Mouse (Mus musculus) hindbrain, embryonic 16.5 days (tissue): ENCODE data around the gene Tpo. TPM values are rescaled to one million over a fixed set of nuclear protein-coding genes. Genes with fewer than 3 reads are reported as not detected.

Experiments
- ATAC-seq: fragments of 200-750 bp; cut with Nextera tagmentation; 2 replicates; pipeline ENCODE4 v1.8.0; 2017; ENCODE audit warnings: moderate TSS enrichment, moderate library complexity
- H3K27ac ChIP-seq: fragments of 300-500 bp; sonication (generic); 2 replicates; pipeline ENCODE4 v1.5.1; 2014; ENCODE audit warnings: low read depth, mild to moderate bottlenecking, control low read depth, low read length, moderate library complexity
- H3K27me3 ChIP-seq: fragments of 300-500 bp; sonication (generic); replicated peaks from 2 replicates; pipeline ENCODE4 v1.6.1; 2014; ENCODE audit warnings: low read length; ENCODE audit not compliant: control insufficient read depth, insufficient read depth
- H3K36me3 ChIP-seq: fragments of 300-500 bp; sonication (generic); 2 replicates; pipeline ENCODE4 v1.6.1; 2014; ENCODE audit warnings: mild to moderate bottlenecking, low read length, moderate library complexity, mixed read lengths; ENCODE audit not compliant: control insufficient read depth, insufficient read depth
- H3K4me1 ChIP-seq: fragments of 300-500 bp; sonication (generic); 2 replicates; pipeline ENCODE4 v1.6.1; 2014; ENCODE audit warnings: low read depth, low read length; ENCODE audit not compliant: control insufficient read depth, insufficient read depth
- H3K4me2 ChIP-seq: fragments of 300-500 bp; sonication (generic); 2 replicates; pipeline ENCODE4 v1.6.1; 2014; ENCODE audit warnings: mild to moderate bottlenecking, low read length, control low read depth, moderate library complexity
- H3K4me3 ChIP-seq: fragments of 300-500 bp; sonication (generic); 2 replicates; pipeline ENCODE4 v1.5.1; 2014; ENCODE audit warnings: mild to moderate bottlenecking, low read length, control low read depth, moderate library complexity
- H3K9ac ChIP-seq: fragments of 300-500 bp; sonication (generic); 2 replicates; pipeline ENCODE4 v1.6.1; 2014; ENCODE audit warnings: low read depth, mild to moderate bottlenecking, control low read depth, low read length, moderate library complexity
- H3K9me3 ChIP-seq: fragments of 300-500 bp; sonication (generic); 2 replicates; pipeline ENCODE4 v1.6.1; 2014; ENCODE audit warnings: mild to moderate bottlenecking, low read length, moderate library complexity; ENCODE audit not compliant: control insufficient read depth
- WGBS: fragments of 180-500 bp; shearing (Covaris S2); extraction: QIAGEN DNeasy Blood & Tissue Kit; methylation state at CpG from one replicate; pipeline ENCODE4 v1.1.7; 2014; 5-methylcytosine and 5-hydroxymethylcytosine counted together
- polyA plus RNA-seq: library from polyadenylated mRNA; unstranded; fragments of >200 nt; fragmentation: Nextera tagmentation; extraction: Ambion mirVana; gene quantifications from 2 replicates; pipeline ENCODE4 v1.2.1, GENCODE M21; 2015

The Tpo gene
- polyA plus RNA-seq, 1 experiment from 2014 or later: 0.15 TPM

DNA sequence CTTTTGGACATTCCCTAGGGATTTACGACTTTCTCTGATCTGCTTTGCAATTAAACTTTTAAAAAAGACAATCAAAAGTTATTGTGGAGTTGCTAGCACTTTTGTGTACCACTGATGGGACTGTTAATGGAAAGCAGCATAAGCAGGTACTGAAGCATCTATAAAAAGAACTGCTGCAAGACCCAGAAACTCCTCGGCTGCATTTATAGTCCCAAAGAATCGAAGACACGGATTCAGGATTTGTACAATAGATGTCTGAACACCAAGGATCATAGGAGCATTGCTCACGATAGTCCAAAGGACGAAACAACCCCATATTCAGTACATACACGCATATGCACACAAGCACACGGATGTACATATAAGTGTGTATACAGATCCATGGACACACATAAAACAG, 27.4 kb upstream of the Tpo start:
- Histone ChIP-seq H3K27ac (no peak overlapping the region), H3K9me3 (no peaks in the 10 kb centered on the region), H3K4me1 (no peaks in the 10 kb centered on the region), H3K36me3 (no peaks in the 10 kb centered on the region), H3K4me2 (no peak overlapping the region), H3K27me3 (no peaks in the 10 kb centered on the region), H3K9ac (no peak overlapping the region), H3K4me3 (no peak overlapping the region)
- no peak for ATAC-seq
- WGBS: 87% methylated on average over 8 of the region's 8 CpGs

- Histone ChIP-seq H3K9me3 (no peaks in the 10 kb centered on the region), H3K27ac (no peak overlapping the region), H3K9ac (no peak overlapping the region), H3K4me1 (peaks cover 3% of the 10 kb centered on the region), H3K36me3 (no peaks in the 10 kb centered on the region), H3K27me3 (no peaks in the 10 kb centered on the region), H3K4me3 (no peak overlapping the region), H3K4me2 (no peak overlapping the region)
- WGBS: 44% methylated on average over 7 of the region's 7 CpGs
- peak; percentile 73 for ATAC-seq
These were observed 21.8 kb upstream of the Tpo start for GRCm38 (mm10) chr12:30154079-30154673.

DNA sequence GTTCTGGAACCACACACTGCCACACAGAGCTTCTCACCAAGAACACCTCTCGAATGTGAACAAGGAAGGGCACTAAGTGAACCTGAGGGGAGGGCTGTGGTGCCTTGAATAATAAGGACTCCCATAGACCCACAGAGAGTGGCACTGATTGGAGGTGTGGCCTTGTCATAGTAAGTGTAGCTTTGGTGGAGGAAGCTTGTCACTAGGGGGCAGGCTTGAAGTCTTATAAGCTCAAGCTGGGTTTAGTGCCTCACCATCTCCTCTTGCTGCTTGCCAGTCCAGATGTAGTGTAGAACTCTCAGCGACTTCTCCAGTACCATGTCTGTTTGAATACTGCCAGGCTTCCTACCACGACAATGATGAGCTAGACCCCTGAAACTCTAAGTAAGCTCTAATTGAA, 9.7 kb upstream of the Tpo start:
- H3K36me3 ChIP-seq: no peaks in the 10 kb centered on the region
- H3K9ac ChIP-seq: no peak overlapping the region
- no peak overlapping the region for H3K4me3 ChIP-seq
- no peaks in the 10 kb centered on the region for H3K9me3 ChIP-seq
- no peak overlapping the region for H3K27ac ChIP-seq
- WGBS: 68% methylated on average over 3 of the region's 3 CpGs
- no peaks in the 10 kb centered on the region for H3K4me1 ChIP-seq
- no peaks in the 10 kb centered on the region for H3K27me3 ChIP-seq
- no peak for ATAC-seq
- H3K4me2 ChIP-seq: no peak overlapping the region

GRCm38 (mm10) chr12:30129411-30129716, 3.1 kb downstream of the Tpo start:
- Histone ChIP-seq H3K9ac (0 out of 2 replicates have a peak overlapping the region, but pooled peaks have one; percentile 16), H3K27me3 (no peaks in the 10 kb centered on the region), H3K9me3 (no peaks in the 10 kb centered on the region), H3K36me3 (no peaks in the 10 kb centered on the region), H3K4me1 (peaks cover 3% of the 10 kb centered on the region), H3K4me3 (no peak overlapping the region), H3K4me2 (peak overlapping the region; percentile 10; the same call in 1 of the 2 replicates), H3K27ac (no peak overlapping the region)
- peak; percentile 53 for ATAC-seq
- 49% methylated on average over 6 of the region's 6 CpGs for WGBS

DNA sequence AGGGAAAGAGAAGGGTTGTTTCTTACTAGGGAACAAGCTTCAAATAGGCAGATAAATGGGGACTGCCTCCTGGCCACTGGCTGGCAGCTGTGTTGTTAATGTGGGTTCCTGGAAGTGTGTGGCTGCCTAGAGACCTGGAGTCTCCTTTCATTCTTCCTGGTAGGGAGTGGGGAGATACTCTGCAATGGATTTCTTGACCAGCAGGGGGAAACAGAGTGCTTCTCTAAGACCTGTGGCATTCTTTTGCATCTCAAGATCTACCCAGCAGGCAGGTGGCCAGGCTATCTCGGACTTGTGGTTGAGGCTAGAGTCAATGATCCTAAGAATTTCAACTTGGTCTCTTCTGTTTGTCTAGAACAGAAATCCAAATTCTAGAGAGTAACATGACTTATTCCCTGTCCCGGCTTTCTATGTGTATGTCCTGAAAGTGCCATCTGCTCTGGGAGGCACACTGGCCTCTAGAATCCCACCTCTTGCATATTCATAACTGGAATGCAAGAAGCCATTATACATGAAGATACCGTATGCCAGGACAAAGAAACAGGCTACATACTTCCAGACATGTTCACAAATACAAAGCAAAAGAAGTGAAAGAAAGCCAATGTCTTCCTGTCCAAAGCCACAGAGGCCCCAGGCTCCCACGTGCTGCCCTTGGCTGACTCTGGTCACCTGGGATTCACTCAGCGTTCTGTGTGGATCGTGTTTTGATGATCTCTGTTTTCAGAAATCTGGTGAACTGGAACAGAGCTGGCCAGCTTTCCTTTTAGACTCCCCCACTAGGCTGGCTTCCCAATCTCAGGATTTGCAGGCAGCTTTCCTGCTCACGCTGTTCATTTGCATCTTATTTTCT, 3.6 kb downstream of the Tpo start:
- Histone ChIP-seq H3K4me2 (peak overlapping the region; percentile 10; the same call in 1 of the 2 replicates), H3K4me3 (no peak overlapping the region), H3K9me3 (no peaks in the 10 kb centered on the region), H3K36me3 (no peaks in the 10 kb centered on the region), H3K9ac (peak overlapping the region; percentile 16; the same call in 1 of the 2 replicates), H3K27me3 (no peaks in the 10 kb centered on the region), H3K4me1 (peaks cover 3% of the 10 kb centered on the region), H3K27ac (peak overlapping the region; percentile 52; the same call in 1 of the 2 replicates)
- peak; percentile 78 for ATAC-seq
- WGBS: 42% methylated on average over 7 of the region's 7 CpGs

DNA sequence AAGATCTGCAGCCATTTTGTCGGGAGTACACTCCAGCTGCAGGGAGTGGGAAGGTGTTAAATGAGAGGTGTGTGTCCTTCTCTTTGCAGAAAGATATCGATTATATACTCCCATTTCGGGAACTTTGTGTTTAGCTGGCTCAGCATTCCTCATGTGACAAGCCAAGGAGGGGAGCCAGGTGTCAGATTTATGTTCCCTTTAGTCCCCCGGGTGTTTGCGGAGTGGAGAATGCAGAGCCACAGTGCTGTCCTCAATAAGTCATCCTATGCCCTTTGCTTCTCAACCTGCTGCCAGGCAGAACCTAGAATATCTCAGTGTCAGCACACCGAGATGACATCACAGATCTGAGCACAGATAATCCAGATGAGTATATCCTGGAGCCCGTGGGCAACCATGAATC, 10.1 kb downstream of the Tpo start:
- H3K9me3 ChIP-seq: no peaks in the 10 kb centered on the region
- no peak for ATAC-seq
- H3K4me1 ChIP-seq: no peaks in the 10 kb centered on the region
- H3K9ac ChIP-seq: no peak overlapping the region
- no peak overlapping the region for H3K4me2 ChIP-seq
- no peak overlapping the region for H3K27ac ChIP-seq
- H3K4me3 ChIP-seq: no peak overlapping the region
- H3K36me3 ChIP-seq: no peaks in the 10 kb centered on the region
- no peaks in the 10 kb centered on the region for H3K27me3 ChIP-seq
- WGBS: 84% methylated on average over 7 of the region's 7 CpGs

DNA sequence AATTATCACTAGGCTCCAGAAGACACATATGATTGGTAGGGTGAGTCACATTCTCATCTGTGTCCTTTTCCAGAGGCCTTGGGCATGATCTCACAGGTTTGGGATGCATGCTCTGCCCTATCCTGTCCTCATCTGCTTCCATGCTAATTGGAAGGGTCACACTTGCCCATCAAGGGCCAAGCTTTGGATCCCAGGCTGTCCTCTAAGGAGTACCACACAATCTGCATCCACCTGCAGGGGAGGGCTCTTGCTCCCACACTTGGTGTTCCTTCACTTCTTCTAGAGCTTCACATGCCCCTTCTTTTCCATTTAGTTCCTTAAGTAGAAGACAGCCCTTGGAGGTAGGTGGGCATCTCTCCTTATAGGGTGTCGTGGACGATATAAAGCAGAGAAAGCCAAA, 20.2 kb downstream of the Tpo start:
- no peaks in the 10 kb centered on the region for H3K4me1 ChIP-seq
- 79% methylated on average over 2 of the region's 2 CpGs for WGBS
- no peak overlapping the region for H3K4me3 ChIP-seq

DNA sequence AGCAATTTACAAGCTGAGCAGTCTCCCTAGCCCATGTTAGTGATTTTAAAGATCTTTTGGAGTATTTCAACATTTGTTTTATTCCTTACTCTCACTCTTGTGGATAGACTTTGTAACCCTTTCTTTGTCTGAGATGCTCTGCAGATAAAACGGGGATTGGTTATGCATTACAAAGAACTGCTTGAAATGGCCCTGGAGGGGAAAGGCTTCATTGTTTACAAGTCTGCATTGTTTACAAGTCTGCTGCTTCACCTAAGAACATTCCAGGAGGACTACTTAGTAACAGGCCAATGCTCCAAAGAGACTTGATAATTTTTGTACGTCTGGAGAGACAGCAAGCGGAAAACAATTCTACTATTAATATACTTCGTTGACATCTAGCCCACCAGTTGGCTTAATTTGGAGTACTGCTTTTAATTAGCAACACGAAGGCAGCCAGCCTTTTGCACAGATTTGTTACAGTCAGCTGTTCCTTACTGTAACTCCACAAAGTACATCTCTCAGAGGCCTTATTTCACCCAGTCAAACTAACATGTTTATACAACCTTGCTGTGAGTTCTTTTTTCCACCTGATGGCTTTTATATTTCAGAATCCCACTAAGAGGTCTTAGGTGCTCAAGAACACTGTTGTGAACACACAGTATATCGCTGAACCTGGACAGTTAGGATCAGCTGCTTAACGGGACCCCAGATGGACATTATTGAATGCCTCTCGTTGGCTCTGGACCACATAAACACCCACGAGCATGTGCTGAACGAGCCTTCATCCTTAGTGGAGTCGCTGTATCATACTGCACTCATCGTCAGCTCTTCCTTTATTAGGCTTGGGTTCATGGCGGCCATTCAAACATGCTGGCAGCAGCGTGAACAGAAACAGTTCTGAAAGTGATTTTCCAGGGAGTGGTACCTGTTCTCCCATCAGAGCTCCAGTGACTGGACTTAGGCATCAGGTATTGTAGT, 22.5 kb downstream of the Tpo start:
- ATAC-seq: no peak
- Histone ChIP-seq H3K4me2 (no peak overlapping the region), H3K9ac (no peak overlapping the region), H3K27me3 (no peaks in the 10 kb centered on the region), H3K4me1 (no peaks in the 10 kb centered on the region), H3K36me3 (no peaks in the 10 kb centered on the region), H3K4me3 (no peak overlapping the region), H3K9me3 (no peaks in the 10 kb centered on the region), H3K27ac (no peak overlapping the region)
- whole genome bisulfite sequencing: 65% methylated on average over 14 of the region's 14 CpGs

More for the DNA sequence above, 20.2 kb downstream of the Tpo start:
- no peaks in the 10 kb centered on the region for H3K36me3 ChIP-seq
- H3K9me3 ChIP-seq: no peaks in the 10 kb centered on the region
- H3K9ac ChIP-seq: no peak overlapping the region
- H3K27ac ChIP-seq: no peak overlapping the region
- no peak overlapping the region for H3K4me2 ChIP-seq
- H3K27me3 ChIP-seq: no peaks in the 10 kb centered on the region
- no peak for ATAC-seq
